Mouse (Mus musculus) intestine, embryonic 16.5 days (tissue): ENCODE results near the gene Theg. TPM values are rescaled to one million over a fixed set of nuclear protein-coding genes. Genes with fewer than 3 reads are reported as not detected.

Experiments used
- ATAC-seq: fragments of 200-750 bp; cut with Nextera tagmentation; 2 replicates; pipeline ENCODE4 v1.8.0; 2017; ENCODE audit warnings: moderate TSS enrichment, moderate library complexity
- H3K27ac ChIP-seq: fragments of 300-500 bp; sonication (generic); 2 replicates; pipeline ENCODE4 v1.5.1; 2014; ENCODE audit warnings: mild to moderate bottlenecking, low read length
- H3K27me3 ChIP-seq: fragments of 300-500 bp; sonication (generic); replicated peaks from 2 replicates; pipeline ENCODE4 v1.6.1; 2014; ENCODE audit warnings: low read length, control low read depth, mixed read lengths; ENCODE audit not compliant: control insufficient read depth, insufficient read depth
- H3K36me3 ChIP-seq: fragments of 300-500 bp; sonication (generic); 2 replicates; pipeline ENCODE4 v1.6.1; 2014; ENCODE audit warnings: low read length, control low read depth; ENCODE audit not compliant: control insufficient read depth, insufficient read depth
- H3K4me1 ChIP-seq: fragments of 300-500 bp; sonication (generic); 2 replicates; pipeline ENCODE4 v1.6.1; 2014; ENCODE audit warnings: low read length, control low read depth, mixed read lengths; ENCODE audit not compliant: control insufficient read depth, insufficient read depth
- H3K4me2 ChIP-seq: fragments of 300-500 bp; sonication (generic); 2 replicates; pipeline ENCODE4 v1.6.1; 2014; ENCODE audit warnings: low read depth, low read length, control low read depth
- H3K4me3 ChIP-seq: fragments of 300-500 bp; sonication (generic); 2 replicates; pipeline ENCODE4 v1.5.1; 2014; ENCODE audit warnings: mild to moderate bottlenecking, low read length
- H3K9ac ChIP-seq: fragments of 300-500 bp; sonication (generic); 2 replicates; pipeline ENCODE4 v1.6.1; 2014; ENCODE audit warnings: low read depth, low read length
- H3K9me3 ChIP-seq: fragments of 300-500 bp; sonication (generic); 2 replicates; pipeline ENCODE4 v1.6.1; 2016; ENCODE audit warnings: low read length, control low read depth; ENCODE audit not compliant: control insufficient read depth
- WGBS: fragments of 180-500 bp; shearing (Covaris S2); extraction: QIAGEN DNeasy Blood & Tissue Kit; methylation state at CpG from one replicate; pipeline ENCODE4 v1.1.7; 2014; 5-methylcytosine and 5-hydroxymethylcytosine counted together
- microRNA-seq: library from miRNA; unstranded; fragments of <30 nt; microRNA quantifications from one replicate; pipeline ENCODE4, GENCODE M21; 2016
- polyA plus RNA-seq: library from polyadenylated mRNA; unstranded; fragments of >200 nt; fragmentation: Nextera tagmentation; extraction: Ambion mirVana; gene quantifications from 2 replicates; pipeline ENCODE4 v1.2.1, GENCODE M21; 2015

The Theg gene
- polyA plus RNA-seq, 1 experiment from 2014 or later = not detected

DNA sequence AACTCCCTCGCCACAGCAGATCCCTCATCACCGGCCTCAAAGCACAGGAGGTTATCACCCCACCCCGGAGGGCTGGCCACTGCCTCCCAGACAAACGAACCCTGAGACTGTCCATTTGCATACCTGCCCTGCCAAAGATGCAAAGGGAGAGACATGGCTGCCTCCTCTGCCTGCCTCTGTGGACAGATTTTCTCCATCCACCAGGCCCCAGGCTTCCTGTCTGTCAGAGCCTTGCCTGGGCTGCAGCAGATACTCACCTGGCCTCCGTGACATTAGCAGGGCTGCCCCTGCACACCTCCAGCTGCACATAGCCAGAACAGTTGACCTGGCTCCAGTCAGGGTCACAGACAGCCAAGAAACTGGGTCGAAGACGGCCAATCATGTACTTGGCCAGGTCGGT lies 56.9 kb downstream of the Theg start:
- 67% methylated on average over 8 of the region's 8 CpGs for WGBS
- no peaks in the 10 kb centered on the region for H3K9me3 ChIP-seq
- no peak overlapping the region for H3K27ac ChIP-seq
- peaks cover 22% of the 10 kb centered on the region for H3K4me1 ChIP-seq
- no peak overlapping the region for H3K4me2 ChIP-seq
- no peak for ATAC-seq
- no peaks in the 10 kb centered on the region for H3K27me3 ChIP-seq
- peaks cover 13% of the 10 kb centered on the region for H3K36me3 ChIP-seq
- H3K4me3 ChIP-seq = no peak overlapping the region
- no peak overlapping the region for H3K9ac ChIP-seq

DNA sequence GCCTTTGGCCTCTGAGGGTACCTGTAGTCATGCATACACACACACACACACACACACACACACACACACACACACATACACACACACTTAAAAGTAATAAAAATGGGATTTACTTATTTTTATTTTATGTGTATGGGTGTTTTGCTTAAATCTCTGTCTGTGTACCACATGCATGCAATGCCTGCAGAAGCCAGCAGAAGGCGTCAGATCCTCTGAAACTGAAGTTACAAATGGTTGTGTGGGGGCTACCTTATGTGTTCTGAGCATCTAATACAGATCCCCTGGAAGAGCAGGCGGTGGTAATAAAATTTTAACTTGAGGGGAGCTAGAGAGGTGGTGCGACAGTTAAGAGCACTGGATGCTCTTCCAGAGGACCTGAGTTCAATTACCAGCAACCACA lies 59.0 kb downstream of the Theg start:
- H3K9ac ChIP-seq = no peak overlapping the region
- ATAC-seq = no peak
- peaks cover 13% of the 10 kb centered on the region for H3K36me3 ChIP-seq
- H3K27me3 ChIP-seq = no peaks in the 10 kb centered on the region
- H3K27ac ChIP-seq = no peak overlapping the region
- H3K4me2 ChIP-seq = no peak overlapping the region
- no peak overlapping the region for H3K4me3 ChIP-seq
- H3K4me1 ChIP-seq = peaks cover 13% of the 10 kb centered on the region
- H3K9me3 ChIP-seq = no peaks in the 10 kb centered on the region
- 74% methylated on average over 3 of the region's 3 CpGs for WGBS

DNA sequence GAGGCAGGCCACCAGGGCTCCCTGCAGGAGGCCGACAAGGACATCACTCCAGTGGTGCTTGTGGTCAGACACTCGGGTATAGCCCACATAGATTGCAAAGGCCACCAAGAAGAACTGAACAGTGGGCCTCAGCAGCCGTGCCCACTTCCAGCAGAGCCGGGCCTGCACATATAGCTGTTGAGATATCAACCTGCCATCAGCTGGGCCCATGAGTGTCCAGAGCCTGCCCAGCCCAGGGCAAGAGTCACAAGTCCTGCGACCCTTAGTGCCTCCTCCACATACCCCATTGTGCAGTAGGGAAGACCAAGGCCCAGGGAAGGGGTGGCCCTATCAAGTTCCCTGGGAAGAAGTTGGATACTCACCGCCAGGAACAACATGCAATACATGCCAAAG lies 59.7 kb downstream of the Theg start:
- H3K4me1 ChIP-seq = peaks cover 13% of the 10 kb centered on the region
- H3K27ac ChIP-seq = no peak overlapping the region
- no peak overlapping the region for H3K9ac ChIP-seq
- no peak for ATAC-seq
- H3K27me3 ChIP-seq = no peaks in the 10 kb centered on the region
- H3K4me2 ChIP-seq = no peak overlapping the region
- no peaks in the 10 kb centered on the region for H3K9me3 ChIP-seq
- H3K36me3 ChIP-seq = peaks cover 13% of the 10 kb centered on the region
- H3K4me3 ChIP-seq = no peak overlapping the region
- 86% methylated on average over 6 of the region's 6 CpGs for WGBS

DNA sequence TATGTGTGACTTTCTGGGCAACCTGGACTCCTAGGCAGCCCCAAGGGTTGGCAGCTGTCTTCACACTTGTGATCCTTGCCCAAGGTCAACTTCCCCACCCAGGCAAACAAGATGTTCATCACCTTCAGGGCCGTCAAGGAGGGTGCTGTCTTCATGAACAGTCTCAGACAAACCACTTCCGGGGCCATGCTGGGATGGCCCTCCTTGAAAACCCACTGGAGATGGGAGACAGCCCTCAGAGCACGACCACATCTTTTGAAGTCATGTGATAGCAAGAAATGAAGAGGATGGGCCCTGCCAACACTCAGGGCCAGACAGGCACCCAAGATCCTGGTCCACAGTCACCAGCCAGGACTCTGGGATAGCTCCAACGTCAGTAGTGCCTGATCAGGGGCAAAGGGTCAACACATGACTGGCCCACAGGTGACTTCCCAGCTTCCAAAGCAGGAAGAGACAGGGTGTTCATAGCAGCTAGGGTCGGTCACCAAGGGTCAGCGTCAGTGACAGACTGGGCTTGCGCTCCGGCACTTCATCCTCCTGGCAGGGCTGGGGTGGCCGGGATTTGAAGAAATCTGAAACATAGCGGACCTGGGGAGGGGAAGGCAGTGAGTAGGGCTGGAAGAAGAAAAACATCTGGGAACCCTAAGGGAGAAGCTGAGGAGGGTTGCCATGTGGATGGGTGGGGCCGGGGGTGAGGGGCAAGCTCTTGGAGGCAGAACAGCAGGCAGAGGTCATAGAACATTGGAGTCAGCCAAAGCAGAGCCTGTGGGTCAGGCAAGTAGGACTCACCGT lies 60.3 kb downstream of the Theg start:
- ATAC-seq = no peak
- H3K36me3 ChIP-seq = peaks cover 13% of the 10 kb centered on the region
- peaks cover 13% of the 10 kb centered on the region for H3K4me1 ChIP-seq
- H3K27ac ChIP-seq = no peak overlapping the region
- no peaks in the 10 kb centered on the region for H3K9me3 ChIP-seq
- 88% methylated on average over 12 of the region's 12 CpGs for WGBS
- H3K27me3 ChIP-seq = no peaks in the 10 kb centered on the region
- no peak overlapping the region for H3K9ac ChIP-seq
- H3K4me3 ChIP-seq = no peak overlapping the region
- H3K4me2 ChIP-seq = no peak overlapping the region

Small RNA genes within 50 kb of the gene (microRNA-seq; reads per million reads assigned to microRNA genes)
- 1.4 reads per million for gene Mir6909

Other genes with a start within 250 kb of the Theg start
- not detected in 2 replicates for gene Vmn2r82, start 230.8 kb downstream of the Theg start, polyA plus RNA-seq
- gene Vmn2r83, start 118.6 kb downstream of the Theg start, polyA plus RNA-seq = not detected in 2 replicates
- gene Plpp2, start 53.5 kb downstream of the Theg start, polyA plus RNA-seq = 140 and 145 TPM in 2 replicates
- 36.7 and 38.4 TPM in 2 replicates for gene Mier2, start 32.1 kb downstream of the Theg start, polyA plus RNA-seq
- 0.02 and 0.07 TPM in 2 replicates for gene C2cd4c, start 26.7 kb upstream of the Theg start, polyA plus RNA-seq
- 1.1 and 2.5 TPM in 2 replicates for gene Shc2, start 50.6 kb upstream of the Theg start, polyA plus RNA-seq
- gene Odf3l2, start 58.4 kb upstream of the Theg start, polyA plus RNA-seq = not detected in 2 replicates
- gene Madcam1, start 77.2 kb upstream of the Theg start, polyA plus RNA-seq = 27.4 and 31.8 TPM in 2 replicates
- 56.8 and 64.4 TPM in 2 replicates for gene Tpgs1, start 82.0 kb upstream of the Theg start, polyA plus RNA-seq
- gene Cdc34, start 94.9 kb upstream of the Theg start, polyA plus RNA-seq = 120 and 128 TPM in 2 replicates
- gene Gzmm, start 101.7 kb upstream of the Theg start, polyA plus RNA-seq = 0.21 and 0.56 TPM in 2 replicates
- 1,158 and 1,189 TPM in 2 replicates for gene Bsg, start 117.2 kb upstream of the Theg start, polyA plus RNA-seq
- 0.04 TPM in 1 of 2 replicates, not detected in the other for gene Hcn2, start 129.3 kb upstream of the Theg start, polyA plus RNA-seq
- 38.8 and 40.5 TPM in 2 replicates for gene Polrmt, start 159.2 kb upstream of the Theg start, polyA plus RNA-seq
- 0.26 TPM in 1 of 2 replicates, not detected in the other for gene Fgf22, start 167.7 kb upstream of the Theg start, polyA plus RNA-seq
- gene Rnf126, start 179.6 kb upstream of the Theg start, polyA plus RNA-seq = 39.7 and 56.6 TPM in 2 replicates
- 15.1 and 16.6 TPM in 2 replicates for gene Fstl3, start 189.9 kb upstream of the Theg start, polyA plus RNA-seq
- 0.07 and 0.11 TPM in 2 replicates for gene Prss57, start 203.6 kb upstream of the Theg start, polyA plus RNA-seq
- gene Palm, start 206.2 kb upstream of the Theg start, polyA plus RNA-seq = 44.1 and 44.8 TPM in 2 replicates
- gene Misp, start 233.7 kb upstream of the Theg start, polyA plus RNA-seq = 204 and 210 TPM in 2 replicates